Mouse (Mus musculus): Measurements from ENCODE around the gene Clpsl2. TPM values are rescaled to one million over a fixed set of nuclear protein-coding genes. Genes with fewer than 3 reads are reported as not detected.

Clpsl2 gene
- total RNA-seq, 1 experiment: not detected

DNA sequence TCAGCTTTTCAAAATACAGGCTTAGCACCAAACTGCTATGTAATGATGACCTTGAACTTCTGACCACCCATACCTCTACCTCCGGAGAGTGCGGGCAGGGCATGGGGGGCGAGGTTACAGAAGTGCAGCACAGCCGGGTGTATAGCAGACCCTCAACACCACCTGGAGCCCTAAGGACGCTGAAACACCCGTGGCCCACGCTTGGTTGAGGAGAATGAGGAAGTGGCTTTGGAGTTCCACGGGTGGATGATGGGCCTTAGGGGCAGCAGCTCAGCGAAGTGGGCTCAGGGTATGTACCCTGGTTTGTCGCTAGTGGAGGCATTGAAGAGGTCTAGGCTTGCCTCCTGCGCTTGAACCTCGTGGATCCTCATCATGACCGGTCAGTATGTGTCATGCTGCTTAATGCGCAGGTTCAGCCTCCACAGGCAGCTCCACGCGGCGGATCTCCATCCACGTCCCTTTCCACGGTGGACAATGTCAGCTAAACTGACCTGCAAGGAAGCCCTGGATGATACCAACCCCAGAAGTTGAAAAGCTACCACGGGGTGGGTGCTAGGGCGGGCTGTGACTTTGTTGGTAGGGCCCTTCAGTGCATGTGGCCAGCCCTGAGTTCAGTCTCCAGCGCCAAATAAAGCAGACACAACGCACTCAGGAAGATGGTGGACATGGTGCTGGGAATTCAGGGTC is 25.1 kb upstream of the Clpsl2 start:
- in situ Hi-C loops (cut with MboI; ENCODE audit: low sequenced_read_pairs in 2 of 2, unreplicated experiment in 2 of 2): no loop called here
- no peaks in the 10 kb centered on the region for H3K9me3 ChIP-seq (ENCODE audit: control insufficient read depth, insufficient read depth, low read depth, low read length)
- no peak for TF ChIP-seq HCFC1 (IDR thresholded peaks at IDR 0.05; ENCODE audit: borderline replicate concordance, insufficient read depth, low read length)
- peaks cover 0 to 11% of the 10 kb centered on the region in 2 experiments; a peak in 2 of 4 replicates for H3K4me1 ChIP-seq (ENCODE audit: control insufficient read depth in 2 of 2, insufficient read depth in 2 of 2, low read length in 2 of 2, poor library complexity in 1 of 2)
- peak overlapping the region; percentile 71 to 81; a peak in 3 of 4 replicates for H3K4me3 ChIP-seq (ENCODE audit: insufficient read depth in 1 of 2, low read depth in 1 of 2, low read length in 2 of 2, poor library complexity in 1 of 2, severe bottlenecking in 1 of 2)
- H3K27ac ChIP-seq (ENCODE audit: insufficient read depth, low read depth, low read length, poor library complexity, severe bottlenecking): peak overlapping the region; percentile 67
- no peak for DNase-seq (ENCODE audit: low read depth, low spot score)
- H3K36me3 ChIP-seq (ENCODE audit: control insufficient read depth, insufficient read depth, low read length, poor library complexity, severe bottlenecking): no peaks in the 10 kb centered on the region
- peak overlapping the region; percentile 91 for H3K9ac ChIP-seq (ENCODE audit: insufficient read depth, low read depth, low read length, poor library complexity, severe bottlenecking)

DNA sequence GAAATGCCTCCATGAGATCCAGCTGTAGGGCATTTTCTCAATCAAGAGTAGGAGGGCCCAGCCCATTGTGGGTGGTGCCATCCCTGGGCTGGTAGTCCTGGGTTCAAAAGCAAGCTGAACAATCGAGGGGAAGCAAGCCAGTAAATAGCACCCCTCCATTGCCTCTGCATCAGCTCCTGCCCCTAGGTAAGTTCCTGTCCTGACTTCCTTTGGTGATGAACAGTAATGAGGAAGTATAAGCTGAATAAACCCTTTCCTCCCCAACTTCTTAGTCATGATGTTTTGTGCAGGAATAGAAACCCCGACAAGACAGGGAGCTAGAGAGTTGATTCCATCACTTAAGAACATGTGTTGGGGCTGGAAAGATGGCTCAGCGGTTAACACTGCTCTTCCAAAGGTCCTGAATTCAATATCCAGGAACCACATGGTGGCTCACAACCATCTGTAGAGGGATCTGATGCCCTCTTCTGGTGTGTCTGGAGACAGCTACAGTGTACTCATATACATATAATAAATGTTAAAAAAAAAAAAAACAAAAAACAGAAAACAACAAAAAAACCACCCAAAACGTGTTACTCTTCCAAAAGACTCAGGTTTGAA is 24.3 kb upstream of the Clpsl2 start:
- Histone ChIP-seq H3K27ac (ENCODE audit: insufficient read depth, low read depth, low read length, poor library complexity, severe bottlenecking) (no peak overlapping the region), H3K4me3 (ENCODE audit: insufficient read depth in 1 of 2, low read depth in 1 of 2, low read length in 2 of 2, poor library complexity in 1 of 2, severe bottlenecking in 1 of 2) (no peak overlapping the region), H3K36me3 (ENCODE audit: control insufficient read depth, insufficient read depth, low read length, poor library complexity, severe bottlenecking) (no peaks in the 10 kb centered on the region), H3K9ac (ENCODE audit: insufficient read depth, low read depth, low read length, poor library complexity, severe bottlenecking) (no peak overlapping the region), H3K4me1 (ENCODE audit: control insufficient read depth in 2 of 2, insufficient read depth in 2 of 2, low read length in 2 of 2, poor library complexity in 1 of 2) (peaks cover 0 to 12% of the 10 kb centered on the region in 2 experiments; a peak in 2 of 4 replicates), H3K9me3 (ENCODE audit: control insufficient read depth, insufficient read depth, low read depth, low read length) (no peaks in the 10 kb centered on the region)
- no peak for DNase-seq (ENCODE audit: low read depth, low spot score)
- in situ Hi-C loops (cut with MboI; ENCODE audit: low sequenced_read_pairs in 2 of 2, unreplicated experiment in 2 of 2): no loop called here
- no peak for TF ChIP-seq ZC3H11A (IDR thresholded peaks at IDR 0.05; ENCODE audit: borderline replicate concordance, low read depth, low read length)
- TF ChIP-seq MAFK (IDR thresholded peaks at IDR 0.05; ENCODE audit: insufficient read depth, low read depth, low read length): no peak
- no peak for TF ChIP-seq ZNF384 (IDR thresholded peaks at IDR 0.05; ENCODE audit: low read depth, low read length)
- no peak for TF ChIP-seq CHD2 (IDR thresholded peaks at IDR 0.05; ENCODE audit: low read depth, low read length)
- no peak for TF ChIP-seq HCFC1 (IDR thresholded peaks at IDR 0.05; ENCODE audit: borderline replicate concordance, insufficient read depth, low read length)

DNA sequence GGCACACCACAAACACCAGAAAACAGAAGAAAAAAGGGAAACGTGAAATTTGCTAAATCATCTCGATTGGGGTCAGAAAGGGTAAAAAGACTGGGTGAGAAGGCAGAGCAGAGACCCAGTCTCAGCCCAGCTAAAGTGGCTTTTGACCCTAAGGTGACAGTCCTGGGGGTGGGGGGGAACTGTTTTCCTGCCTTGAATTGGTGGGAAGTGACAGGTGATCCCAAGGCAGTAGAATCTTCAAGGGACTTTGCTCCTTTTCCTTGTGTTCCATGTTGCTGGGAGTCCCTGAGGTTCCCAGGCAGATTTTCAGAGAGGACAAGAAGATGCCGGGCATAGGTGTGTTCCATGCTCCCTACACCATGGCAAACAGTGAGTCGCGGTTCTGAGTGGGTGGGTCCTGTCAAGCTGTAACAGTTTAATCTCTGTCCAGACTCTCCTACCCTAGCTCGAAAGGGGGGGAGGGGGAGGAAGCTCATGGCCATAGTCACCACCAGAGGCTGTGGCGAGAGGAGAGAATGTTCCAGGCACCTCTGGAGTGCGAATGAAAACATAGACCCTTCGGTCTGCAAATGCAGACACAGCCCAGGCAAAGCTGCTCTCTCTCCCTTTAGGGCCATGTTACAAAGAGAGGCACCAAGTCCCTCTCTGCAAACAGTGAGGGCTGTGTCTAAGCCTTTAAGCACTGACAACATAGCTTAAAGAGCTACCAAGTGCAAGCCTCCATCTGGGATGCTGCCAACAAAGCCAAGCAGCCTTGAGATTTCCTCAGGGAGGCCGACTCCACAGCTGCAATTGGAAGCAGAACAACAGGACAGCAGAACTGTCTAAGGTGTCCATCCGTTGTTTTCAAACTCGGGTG is 21.8 kb upstream of the Clpsl2 start:
- DNase-seq (ENCODE audit: low read depth, low spot score): no peak
- Histone ChIP-seq H3K27ac (ENCODE audit: insufficient read depth, low read depth, low read length, poor library complexity, severe bottlenecking) (no peak overlapping the region), H3K4me1 (ENCODE audit: control insufficient read depth in 2 of 2, insufficient read depth in 2 of 2, low read length in 2 of 2, poor library complexity in 1 of 2) (peaks cover 0 to 10% of the 10 kb centered on the region in 2 experiments; a peak in 2 of 4 replicates), H3K36me3 (ENCODE audit: control insufficient read depth, insufficient read depth, low read length, poor library complexity, severe bottlenecking) (no peaks in the 10 kb centered on the region), H3K4me3 (ENCODE audit: insufficient read depth in 1 of 2, low read depth in 1 of 2, low read length in 2 of 2, poor library complexity in 1 of 2, severe bottlenecking in 1 of 2) (no peak overlapping the region), H3K9me3 (ENCODE audit: control insufficient read depth, insufficient read depth, low read depth, low read length) (no peaks in the 10 kb centered on the region), H3K9ac (ENCODE audit: insufficient read depth, low read depth, low read length, poor library complexity, severe bottlenecking) (no peak overlapping the region)
- in situ Hi-C loops (cut with MboI; ENCODE audit: low sequenced_read_pairs in 2 of 2, unreplicated experiment in 2 of 2): no loop called here
- no peak for TF ChIP-seq HCFC1 (IDR thresholded peaks at IDR 0.05; ENCODE audit: borderline replicate concordance, insufficient read depth, low read length)
- TF ChIP-seq MAFK (IDR thresholded peaks at IDR 0.05; ENCODE audit: insufficient read depth, low read depth, low read length): no peak
- TF ChIP-seq ZC3H11A (IDR thresholded peaks at IDR 0.05; ENCODE audit: borderline replicate concordance, low read depth, low read length): no peak
- no peak for TF ChIP-seq ZNF384 (IDR thresholded peaks at IDR 0.05; ENCODE audit: low read depth, low read length)
- no peak for TF ChIP-seq CHD2 (IDR thresholded peaks at IDR 0.05; ENCODE audit: low read depth, low read length)

DNA sequence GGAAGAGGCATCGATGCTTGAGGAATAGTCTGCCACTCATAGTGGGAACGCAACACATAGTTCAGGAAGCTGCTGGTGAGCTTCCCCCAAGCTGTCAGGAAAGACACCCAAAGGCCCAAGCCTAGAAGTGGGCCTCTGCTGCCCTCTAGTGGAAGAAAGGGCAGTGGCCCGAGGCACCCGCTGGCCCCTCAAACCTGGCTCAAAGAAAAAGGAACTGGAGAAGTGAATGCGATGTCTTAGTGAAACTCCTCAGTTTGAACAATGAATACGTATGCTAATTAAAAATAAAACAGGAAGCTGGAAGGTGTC is 21.2 kb upstream of the Clpsl2 start:
- Histone ChIP-seq H3K27ac (ENCODE audit: insufficient read depth, low read depth, low read length, poor library complexity, severe bottlenecking) (no peak overlapping the region), H3K9ac (ENCODE audit: insufficient read depth, low read depth, low read length, poor library complexity, severe bottlenecking) (no peak overlapping the region), H3K9me3 (ENCODE audit: control insufficient read depth, insufficient read depth, low read depth, low read length) (no peaks in the 10 kb centered on the region), H3K36me3 (ENCODE audit: control insufficient read depth, insufficient read depth, low read length, poor library complexity, severe bottlenecking) (no peaks in the 10 kb centered on the region), H3K4me3 (ENCODE audit: insufficient read depth in 1 of 2, low read depth in 1 of 2, low read length in 2 of 2, poor library complexity in 1 of 2, severe bottlenecking in 1 of 2) (no peak overlapping the region), H3K4me1 (ENCODE audit: control insufficient read depth in 2 of 2, insufficient read depth in 2 of 2, low read length in 2 of 2, poor library complexity in 1 of 2) (peaks cover 0 to 10% of the 10 kb centered on the region in 2 experiments; a peak in 2 of 4 replicates)
- TF ChIP-seq ZC3H11A (IDR thresholded peaks at IDR 0.05; ENCODE audit: borderline replicate concordance, low read depth, low read length): peak; percentile 77; the same call in 1 of the 2 replicates
- TF ChIP-seq ZNF384 (IDR thresholded peaks at IDR 0.05; ENCODE audit: low read depth, low read length): no peak
- TF ChIP-seq HCFC1 (IDR thresholded peaks at IDR 0.05; ENCODE audit: borderline replicate concordance, insufficient read depth, low read length): no peak
- TF ChIP-seq MAFK (IDR thresholded peaks at IDR 0.05; ENCODE audit: insufficient read depth, low read depth, low read length): no peak
- no peak for TF ChIP-seq CHD2 (IDR thresholded peaks at IDR 0.05; ENCODE audit: low read depth, low read length)
- in situ Hi-C loops (cut with MboI; ENCODE audit: low sequenced_read_pairs in 2 of 2, unreplicated experiment in 2 of 2): no loop called here
- DNase-seq (ENCODE audit: low read depth, low spot score): no peak
